Comparison of ENCODE assay signal across 9 mouse cellular contexts in genomic region chr10:59701805-59702204, GRCm38 (mm10). TPM values are rescaled to one million over a fixed set of nuclear protein-coding genes. Genes with fewer than 3 reads are reported as not detected.
DNase-seq lines count a peak whose midpoint lies in the region; ATAC-seq lines count a peak whose summit lies in the region.
"Had no signal": no experiment of that assay in that cellular context is flagged by ENCODE, and none has a peak within 500 bp of the region (broad histone marks: within the 10 kb centered on the region; RNA-seq: fewer than 3 reads in every experiment).

No protein-coding gene starts in this region.

- peak overlapping the region; percentile 45; the same call in 1 of the 2 replicates for H3K9ac ChIP-seq in heart, embryonic 16.5 days (ENCODE audit: low read length)
- H3K9ac ChIP-seq in hindbrain, embryonic 14.5 days: no peak overlapping the region
- 0 out of 2 replicates have a peak overlapping the region, but pooled peaks have one; percentile 72 for H3K9ac ChIP-seq in midbrain, embryonic 16.5 days (ENCODE audit: low read depth, low read length)

- H3K36me3 ChIP-seq in heart, embryonic 16.5 days (ENCODE audit: control insufficient read depth, insufficient read depth): no peaks in the 10 kb centered on the region
- H3K36me3 ChIP-seq in hindbrain, embryonic 14.5 days (replicated peaks; ENCODE audit: control insufficient read depth, insufficient read depth): no peaks in the 10 kb centered on the region
- H3K36me3 ChIP-seq in midbrain, embryonic 16.5 days (ENCODE audit: control insufficient read depth, insufficient read depth, low read length): no peaks in the 10 kb centered on the region

- H3K9me3 ChIP-seq in heart, embryonic 16.5 days (replicated peaks; ENCODE audit: control insufficient read depth, low read length): no peaks in the 10 kb centered on the region
- no peaks in the 10 kb centered on the region for H3K9me3 ChIP-seq in hindbrain, embryonic 14.5 days (ENCODE audit: control insufficient read depth, low read length)
- H3K9me3 ChIP-seq in midbrain, embryonic 16.5 days (replicated peaks; ENCODE audit: control insufficient read depth, low read length, poor library complexity, severe bottlenecking): no peaks in the 10 kb centered on the region

- H3K4me2 ChIP-seq in heart, embryonic 16.5 days (ENCODE audit: low read depth, low read length): peak overlapping the region; percentile 95
- H3K4me2 ChIP-seq in hindbrain, embryonic 14.5 days (replicated peaks): peak overlapping the region; percentile 77
- H3K4me2 ChIP-seq in midbrain, embryonic 16.5 days (ENCODE audit: low read length): peak overlapping the region; percentile 62

- H3K27ac ChIP-seq in heart, embryonic 16.5 days (ENCODE audit: low read length): peak overlapping the region; percentile 52
- H3K27ac ChIP-seq in brown adipose tissue, adult 24 weeks (replicated peaks; ENCODE audit: low read depth, low read length): no peak overlapping the region
- peak overlapping the region; percentile 47; the same call in 1 of the 2 replicates for H3K27ac ChIP-seq in hindbrain, embryonic 14.5 days
- H3K27ac ChIP-seq in midbrain, embryonic 16.5 days (ENCODE audit: low read length): peak overlapping the region; percentile 53

- no peaks in the 10 kb centered on the region for H3K27me3 ChIP-seq in heart, embryonic 16.5 days (ENCODE audit: control insufficient read depth, insufficient read depth, low read length)
- no peaks in the 10 kb centered on the region for H3K27me3 ChIP-seq in hindbrain, embryonic 14.5 days (ENCODE audit: control insufficient read depth, insufficient read depth, low read length)
- no peaks in the 10 kb centered on the region for H3K27me3 ChIP-seq in midbrain, embryonic 16.5 days (ENCODE audit: control insufficient read depth, insufficient read depth, low read depth, low read length)
- H3K27me3 ChIP-seq: Patski had no signal

- no peak for DNase-seq in heart, adult 9 months (ENCODE audit: low spot score in 2 of 2)
- no peak for DNase-seq in hindbrain, embryonic 14.5 days (ENCODE audit: low spot score)
- no peak for DNase-seq in right cerebral cortex, postnatal 14 days
- no peak for DNase-seq in cerebellum, postnatal 25 days
- no peak for DNase-seq in embryo, embryonic 9.5 days (ENCODE audit: extremely low spot score)

- peak; percentile 4; the same call in 1 of the 2 replicates for ATAC-seq in heart, embryonic 16.5 days (replicated peaks; ENCODE audit: extremely low read depth, insufficient read depth, low FRiP score)
- ATAC-seq in hindbrain, embryonic 14.5 days (ENCODE audit: low FRiP score): no peak
- no peak; the same call in 1 of the 2 replicates for ATAC-seq in midbrain, embryonic 16.5 days

- H3K4me1 ChIP-seq in heart, embryonic 16.5 days (ENCODE audit: control insufficient read depth, insufficient read depth, low read length): peaks cover 7% of the 10 kb centered on the region
- H3K4me1 ChIP-seq in brown adipose tissue, adult 24 weeks (ENCODE audit: control insufficient read depth, insufficient read depth, insufficient read length, low read length): peaks cover 5% of the 10 kb centered on the region; the same call in 1 of the 2 replicates
- H3K4me1 ChIP-seq in hindbrain, embryonic 14.5 days (replicated peaks; ENCODE audit: control insufficient read depth, insufficient read depth, low read length): peaks cover 9% of the 10 kb centered on the region
- peaks cover 12% of the 10 kb centered on the region for H3K4me1 ChIP-seq in midbrain, embryonic 16.5 days (ENCODE audit: control insufficient read depth, insufficient read depth, low read length)

- peak overlapping the region; percentile 94 for H3K4me3 ChIP-seq in heart, embryonic 16.5 days (ENCODE audit: low read length)
- peak overlapping the region; percentile 9; the same call in 1 of the 2 replicates for H3K4me3 ChIP-seq in brown adipose tissue, adult 24 weeks (ENCODE audit: insufficient read depth, low read depth, low read length)
- H3K4me3 ChIP-seq in hindbrain, embryonic 14.5 days (replicated peaks; ENCODE audit: low read length): peak overlapping the region; percentile 64
- H3K4me3 ChIP-seq in midbrain, embryonic 16.5 days (ENCODE audit: low read depth, low read length): peak overlapping the region; percentile 56

- 28% methylated on average over 5 of the region's 5 CpGs for whole genome bisulfite sequencing in heart, embryonic 16.5 days
- WGBS in hindbrain, embryonic 14.5 days: 54% methylated on average over 5 of the region's 5 CpGs
- WGBS in midbrain, embryonic 16.5 days: 43% methylated on average over 5 of the region's 5 CpGs

RNA-seq across cellular contexts. Expression of gene Micu1, which starts 0.5 kb away (rescaled TPM):
- polyA plus RNA-seq in heart, embryonic 16.5 days (2015; fragmentation: Nextera tagmentation; extraction: Ambion mirVana): 39.3 and 40.1 TPM in 2 replicates
- 41.8 and 46.8 TPM in 2 replicates for polyA plus RNA-seq in brown adipose tissue, adult 24 weeks (2012; ENCODE audit: insufficient read depth, insufficient read length, missing spikeins)
- 74.9 and 75.2 TPM in 2 replicates for polyA plus RNA-seq in hindbrain, embryonic 14.5 days (2014; fragmentation: Nextera tagmentation; extraction: Ambion mirVana)
- polyA plus RNA-seq in midbrain, embryonic 16.5 days (2015; fragmentation: Nextera tagmentation; extraction: Ambion mirVana): 78.4 and 79.3 TPM in 2 replicates

Comparison
In these comparisons a context has a peak if more than half of its experiments do, and no peak if none do; other contexts are left out.
1. H3K4me3 ChIP-seq: peak in every context shown above with its lines; median percentile 94 in heart, embryonic 16.5 days; 64 in hindbrain, embryonic 14.5 days; 56 in midbrain, embryonic 16.5 days; 9 in brown adipose tissue, adult 24 weeks.